Mouse (Mus musculus): ENCODE measurements around the gene Cwc27. TPM values are rescaled to one million over a fixed set of nuclear protein-coding genes. Genes with fewer than 3 reads are reported as not detected.

The Cwc27 gene
- polyA plus RNA-seq, 1 experiment, result 2.8 TPM

- no peaks in the 10 kb centered on the region for H3K27me3 ChIP-seq (ENCODE audit: control insufficient read depth, insufficient read depth, low read length)
- TF ChIP-seq CTCF (IDR thresholded peaks at IDR 0.05; ENCODE audit: borderline replicate concordance, control insufficient read depth, extremely low read depth, insufficient read depth, low read length, poor library complexity), result no peak
- no peak for TF ChIP-seq POLR2A (IDR thresholded peaks at IDR 0.05; ENCODE audit: control insufficient read depth, extremely low read depth, insufficient read depth, low read length, poor library complexity)
- WGBS, result 15% methylated on average over 22 of the region's 22 CpGs
- peak overlapping the region; percentile 15; the same call in 1 of the 2 replicates for H3K4me3 ChIP-seq (ENCODE audit: control insufficient read depth, insufficient read depth, low read length)
- no peak overlapping the region for H3K27ac ChIP-seq (ENCODE audit: control insufficient read depth, insufficient read depth, low read length)
- no peak for DNase-seq
- peaks cover 19% of the 10 kb centered on the region for H3K4me1 ChIP-seq (replicated peaks; ENCODE audit: control insufficient read depth, insufficient read depth, low read length)
- no peaks in the 10 kb centered on the region for H3K36me3 ChIP-seq (ENCODE audit: control insufficient read depth, insufficient read depth, low read length)
Measured at GRCm38 (mm10) chr13:104610210-104611111, 206.5 kb downstream of the Cwc27 start.

DNA sequence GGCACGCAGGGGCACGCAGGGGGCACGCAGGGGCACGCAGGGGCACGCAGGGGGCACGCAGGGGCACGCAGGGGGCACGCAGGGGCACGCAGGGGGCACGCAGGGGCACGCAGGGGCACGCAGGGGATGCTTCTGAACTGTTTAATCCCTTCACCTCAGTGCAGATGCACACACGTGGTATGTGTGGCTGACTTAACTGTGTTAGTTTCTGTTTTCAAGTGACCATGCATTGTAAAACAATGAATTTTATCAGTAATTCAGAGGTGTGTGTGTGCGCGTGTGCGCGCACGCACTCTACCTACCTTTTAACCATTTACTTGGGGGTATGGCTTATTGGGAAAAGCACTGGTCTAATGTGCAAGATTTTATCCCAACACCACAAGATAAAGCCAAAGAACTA lies 208.4 kb downstream of the Cwc27 start:
- peaks cover 19% of the 10 kb centered on the region for H3K4me1 ChIP-seq (replicated peaks; ENCODE audit: control insufficient read depth, insufficient read depth, low read length)
- TF ChIP-seq CTCF (IDR thresholded peaks at IDR 0.05; ENCODE audit: borderline replicate concordance, control insufficient read depth, extremely low read depth, insufficient read depth, low read length, poor library complexity), result no peak
- TF ChIP-seq POLR2A (IDR thresholded peaks at IDR 0.05; ENCODE audit: control insufficient read depth, extremely low read depth, insufficient read depth, low read length, poor library complexity), result no peak
- 90% methylated on average over 18 of the region's 18 CpGs for WGBS
- H3K27ac ChIP-seq (ENCODE audit: control insufficient read depth, insufficient read depth, low read length), result no peak overlapping the region
- H3K27me3 ChIP-seq (ENCODE audit: control insufficient read depth, insufficient read depth, low read length), result no peaks in the 10 kb centered on the region
- no peaks in the 10 kb centered on the region for H3K36me3 ChIP-seq (ENCODE audit: control insufficient read depth, insufficient read depth, low read length)
- no peak overlapping the region for H3K4me3 ChIP-seq (ENCODE audit: control insufficient read depth, insufficient read depth, low read length)
- DNase-seq, result no peak

DNA sequence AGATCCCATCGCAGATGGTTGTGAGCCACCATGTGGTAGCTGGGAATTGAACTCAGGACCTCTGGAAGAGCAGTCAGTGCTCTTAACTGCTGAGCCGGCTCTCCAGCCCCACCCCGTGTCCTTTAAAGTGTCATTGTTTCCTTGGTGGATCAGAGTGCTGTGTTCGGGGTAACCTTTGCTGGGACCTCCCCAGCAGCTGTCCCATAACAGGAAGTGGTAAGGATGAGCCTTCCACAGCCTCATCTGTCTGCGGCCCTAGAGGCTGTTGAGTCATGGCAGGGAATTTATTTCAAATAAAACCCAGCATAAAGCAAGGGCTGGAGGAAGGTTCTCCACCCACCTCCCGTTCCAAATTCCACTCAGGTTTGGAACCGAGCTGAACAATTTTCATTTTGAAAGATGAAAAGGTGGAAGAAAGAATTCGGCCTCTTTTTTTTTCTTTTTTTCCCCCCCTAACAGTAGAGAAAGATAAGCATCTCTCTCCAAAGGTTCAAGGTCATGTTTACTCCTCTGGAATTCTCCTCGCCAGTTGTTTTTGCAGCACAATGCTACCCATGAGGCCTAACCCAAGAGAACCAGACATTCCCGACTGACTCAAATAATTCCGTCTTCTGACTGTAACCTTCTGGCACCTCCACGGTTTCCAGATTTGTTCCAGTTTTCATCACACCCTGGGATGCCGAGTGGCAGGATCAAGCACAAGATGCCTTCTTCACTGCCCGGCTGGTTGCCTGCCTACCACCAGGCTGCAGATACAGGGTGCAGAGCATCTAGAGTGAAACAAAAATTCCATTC lies 210.0 kb downstream of the Cwc27 start:
- H3K27ac ChIP-seq (ENCODE audit: control insufficient read depth, insufficient read depth, low read length), result 0 out of 2 replicates have a peak overlapping the region, but pooled peaks have one; percentile 37
- H3K4me3 ChIP-seq (ENCODE audit: control insufficient read depth, insufficient read depth, low read length), result no peak overlapping the region
- 48% methylated on average over 14 of the region's 14 CpGs for WGBS
- peaks cover 19% of the 10 kb centered on the region for H3K4me1 ChIP-seq (replicated peaks; ENCODE audit: control insufficient read depth, insufficient read depth, low read length)
- H3K36me3 ChIP-seq (ENCODE audit: control insufficient read depth, insufficient read depth, low read length), result no peaks in the 10 kb centered on the region
- TF ChIP-seq CTCF (IDR thresholded peaks at IDR 0.05; ENCODE audit: borderline replicate concordance, control insufficient read depth, extremely low read depth, insufficient read depth, low read length, poor library complexity), result no peak
- no peak for TF ChIP-seq POLR2A (IDR thresholded peaks at IDR 0.05; ENCODE audit: control insufficient read depth, extremely low read depth, insufficient read depth, low read length, poor library complexity)
- peak; percentile 46 for DNase-seq
- H3K27me3 ChIP-seq (ENCODE audit: control insufficient read depth, insufficient read depth, low read length), result no peaks in the 10 kb centered on the region

DNA sequence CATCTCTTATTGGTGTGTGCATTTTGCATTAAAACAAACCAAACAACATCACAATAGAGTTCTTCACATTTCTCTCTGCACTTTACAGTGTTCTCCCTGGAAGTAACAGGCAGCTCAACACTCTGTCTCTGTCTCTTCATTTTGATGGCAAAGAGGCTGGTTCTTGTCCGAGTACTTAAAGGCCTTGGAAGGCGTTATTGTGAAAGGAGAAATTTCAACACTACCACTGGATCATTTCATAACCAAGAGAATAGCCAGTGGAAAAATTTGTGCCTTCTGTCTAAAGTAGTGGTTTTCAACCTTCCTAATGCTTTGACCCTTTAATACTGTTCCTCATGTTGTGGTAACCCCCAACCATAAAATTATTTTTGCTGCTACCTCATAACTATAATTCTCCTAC lies 211.8 kb downstream of the Cwc27 start:
- WGBS, result 92% methylated on average over 2 of the region's 2 CpGs

DNA sequence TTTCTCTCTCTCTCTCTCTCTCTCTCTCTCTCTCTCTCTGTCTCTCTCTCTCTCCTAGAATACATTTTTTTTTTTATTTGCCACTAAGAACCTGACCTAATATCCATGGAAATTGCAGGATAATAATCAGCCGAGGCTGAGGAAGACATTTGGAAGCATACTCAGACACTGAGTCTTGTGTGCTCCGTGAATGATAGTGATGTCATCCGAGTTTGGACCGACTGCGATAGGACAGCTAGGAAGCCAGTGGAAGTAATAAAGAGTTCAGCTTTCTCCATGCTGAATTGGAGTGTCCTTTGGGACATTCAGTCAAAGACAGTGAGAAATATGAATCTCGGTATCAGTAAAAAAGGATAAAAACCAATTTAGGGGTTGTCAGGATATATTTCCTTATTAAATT lies 214.7 kb downstream of the Cwc27 start:
- Histone ChIP-seq H3K27ac (ENCODE audit: control insufficient read depth, insufficient read depth, low read length) (no peak overlapping the region), H3K4me3 (ENCODE audit: control insufficient read depth, insufficient read depth, low read length) (no peak overlapping the region), H3K36me3 (ENCODE audit: control insufficient read depth, insufficient read depth, low read length) (no peaks in the 10 kb centered on the region), H3K4me1 (replicated peaks; ENCODE audit: control insufficient read depth, insufficient read depth, low read length) (peaks cover 6% of the 10 kb centered on the region), H3K27me3 (ENCODE audit: control insufficient read depth, insufficient read depth, low read length) (no peaks in the 10 kb centered on the region)
- no peak for DNase-seq
- TF ChIP-seq CTCF (IDR thresholded peaks at IDR 0.05; ENCODE audit: borderline replicate concordance, control insufficient read depth, extremely low read depth, insufficient read depth, low read length, poor library complexity) (no peak), POLR2A (IDR thresholded peaks at IDR 0.05; ENCODE audit: control insufficient read depth, extremely low read depth, insufficient read depth, low read length, poor library complexity) (no peak)
- WGBS, result 96% methylated on average over 6 of the region's 6 CpGs

More for the DNA sequence above, 211.8 kb downstream of the Cwc27 start:
- no peak for DNase-seq
- Histone ChIP-seq H3K27me3 (ENCODE audit: control insufficient read depth, insufficient read depth, low read length) (no peaks in the 10 kb centered on the region), H3K4me1 (replicated peaks; ENCODE audit: control insufficient read depth, insufficient read depth, low read length) (peaks cover 8% of the 10 kb centered on the region), H3K4me3 (ENCODE audit: control insufficient read depth, insufficient read depth, low read length) (no peak overlapping the region), H3K36me3 (ENCODE audit: control insufficient read depth, insufficient read depth, low read length) (no peaks in the 10 kb centered on the region), H3K27ac (ENCODE audit: control insufficient read depth, insufficient read depth, low read length) (no peak overlapping the region)
- no peak for TF ChIP-seq POLR2A (IDR thresholded peaks at IDR 0.05; ENCODE audit: control insufficient read depth, extremely low read depth, insufficient read depth, low read length, poor library complexity)
- no peak for TF ChIP-seq CTCF (IDR thresholded peaks at IDR 0.05; ENCODE audit: borderline replicate concordance, control insufficient read depth, extremely low read depth, insufficient read depth, low read length, poor library complexity)

GRCm38 (mm10) chr13:104601783-104602182 lies 215.2 kb downstream of the Cwc27 start:
- WGBS, result 98% methylated on average over 3 of the region's 3 CpGs
- H3K4me1 ChIP-seq (replicated peaks; ENCODE audit: control insufficient read depth, insufficient read depth, low read length), result peaks cover 2% of the 10 kb centered on the region
- TF ChIP-seq POLR2A (IDR thresholded peaks at IDR 0.05; ENCODE audit: control insufficient read depth, extremely low read depth, insufficient read depth, low read length, poor library complexity), result no peak
- TF ChIP-seq CTCF (IDR thresholded peaks at IDR 0.05; ENCODE audit: borderline replicate concordance, control insufficient read depth, extremely low read depth, insufficient read depth, low read length, poor library complexity), result no peak
- no peak overlapping the region for H3K4me3 ChIP-seq (ENCODE audit: control insufficient read depth, insufficient read depth, low read length)
- H3K36me3 ChIP-seq (ENCODE audit: control insufficient read depth, insufficient read depth, low read length), result no peaks in the 10 kb centered on the region
- no peak overlapping the region for H3K27ac ChIP-seq (ENCODE audit: control insufficient read depth, insufficient read depth, low read length)
- no peak for DNase-seq
- no peaks in the 10 kb centered on the region for H3K27me3 ChIP-seq (ENCODE audit: control insufficient read depth, insufficient read depth, low read length)
